Mouse (Mus musculus) thymus, postnatal 25 days (tissue): ENCODE measurements at regions not wholly inside any gene's neighbourhood (a gene's known extent, or its start where the extent isn't known, plus 50 kb on each side); places are given as distances from the start of the nearest gene placed in this dataset.

Experiments
- DNase-seq: peaks from one replicate; pipeline ENCODE4 v3.0.0; 2022

DNA sequence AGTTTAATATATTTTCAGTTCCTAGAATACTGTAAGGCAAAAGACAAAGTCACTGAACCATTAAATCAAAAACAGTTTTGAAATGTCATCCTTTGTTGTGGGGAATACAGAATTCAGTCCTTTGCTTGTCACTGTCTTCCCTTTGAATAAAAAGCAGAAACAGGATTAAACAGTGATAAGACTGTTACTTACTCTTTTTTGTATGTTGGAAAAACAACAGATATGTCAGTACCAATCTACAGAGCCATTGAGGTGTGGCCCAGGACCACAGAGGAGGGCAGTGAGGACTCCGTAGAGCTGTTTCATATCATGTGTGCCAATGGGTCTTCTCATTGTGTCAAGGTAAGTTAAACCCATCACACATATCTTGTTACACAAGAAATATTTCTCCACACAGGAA lies 55.6 kb upstream of the Mbnl1 start:
- no peak for DNase-seq

- no peak for DNase-seq
Observed at GRCm38 (mm10) chr3:60418652-60419051, 54.0 kb upstream of the Mbnl1 start.

GRCm38 (mm10) chr3:60419216-60419615 lies 53.4 kb upstream of the Mbnl1 start:
- DNase-seq, result no peak
